Mouse (Mus musculus) stomach, postnatal 0 days (tissue): ENCODE data around the gene Foxs1. TPM values are rescaled to one million over a fixed set of nuclear protein-coding genes. Genes with fewer than 3 reads are reported as not detected.

Experiments used
- ATAC-seq: fragments of 200-750 bp; cut with Nextera tagmentation; 2 replicates; pipeline ENCODE4 v1.8.0; 2017; ENCODE audit not compliant: low FRiP score, low TSS enrichment
- DNase-seq: peaks from one replicate; pipeline ENCODE4 v3.0.0-alpha.2; 2016; ENCODE audit warnings: low spot score
- H3K27ac ChIP-seq: fragments of 300-500 bp; sonication (generic); replicated peaks from 2 replicates; pipeline ENCODE4 v1.5.1; 2014; ENCODE audit warnings: mild to moderate bottlenecking, control low read depth
- H3K27me3 ChIP-seq: fragments of 300-500 bp; sonication (generic); 2 replicates; pipeline ENCODE4 v1.6.1; 2014; ENCODE audit warnings: low read length; ENCODE audit not compliant: control insufficient read depth, insufficient read depth
- H3K36me3 ChIP-seq: fragments of 300-500 bp; sonication (generic); 2 replicates; pipeline ENCODE4 v1.6.1; 2014; ENCODE audit warnings: low read length, mixed read lengths; ENCODE audit not compliant: control insufficient read depth, insufficient read depth
- H3K4me1 ChIP-seq: fragments of 300-500 bp; sonication (generic); replicated peaks from 2 replicates; pipeline ENCODE4 v1.6.1; 2014; ENCODE audit warnings: antibody characterized with exemption; ENCODE audit not compliant: control insufficient read depth, insufficient read depth
- H3K4me2 ChIP-seq: fragments of 300-500 bp; sonication (generic); replicated peaks from 2 replicates; pipeline ENCODE4 v1.6.1; 2014; ENCODE audit warnings: low read depth, mild to moderate bottlenecking, control low read depth, moderate library complexity
- H3K4me3 ChIP-seq: fragments of 300-500 bp; sonication (generic); 2 replicates; pipeline ENCODE4 v1.5.1; 2014; ENCODE audit warnings: low read depth, low read length, control low read depth
- H3K9ac ChIP-seq: fragments of 300-500 bp; sonication (generic); 2 replicates; pipeline ENCODE4 v1.6.1; 2014; ENCODE audit warnings: mild to moderate bottlenecking, low read length, control low read depth, mixed read lengths
- H3K9me3 ChIP-seq: fragments of 300-500 bp; sonication (generic); 2 replicates; pipeline ENCODE4 v1.6.1; 2016; ENCODE audit warnings: low read length; ENCODE audit not compliant: control insufficient read depth
- CTCF ChIP-seq: IDR thresholded peaks from 2 replicates; pipeline ENCODE4 v1.5.1; 2016; ENCODE audit warnings: antibody characterized with exemption, low read depth, mild to moderate bottlenecking, moderate library complexity
- EP300 ChIP-seq: optimal IDR thresholded peaks from 2 replicates; pipeline ENCODE3; 2016; ENCODE audit warnings: antibody characterized with exemption
- WGBS: fragments of 180-500 bp; shearing (Covaris S2); extraction: QIAGEN DNeasy Blood & Tissue Kit; methylation state at CpG from one replicate; pipeline ENCODE4 v1.1.7; 2014; 5-methylcytosine and 5-hydroxymethylcytosine counted together
- polyA plus RNA-seq: library from polyadenylated mRNA; unstranded; fragments of >200 nt; fragmentation: Nextera tagmentation; extraction: Ambion mirVana; gene quantifications from 2 replicates; pipeline ENCODE4 v1.2.1, GENCODE M21; 2015

The Foxs1 gene
- polyA plus RNA-seq, 1 experiment from 2014 or later: 2.6 TPM

- Histone ChIP-seq H3K4me1 (no peaks in the 10 kb centered on the region), H3K27me3 (no peaks in the 10 kb centered on the region), H3K27ac (0 out of 2 replicates have a peak overlapping the region, but pooled peaks have one; percentile 13), H3K4me3 (no peak overlapping the region), H3K9me3 (no peaks in the 10 kb centered on the region), H3K36me3 (no peaks in the 10 kb centered on the region), H3K9ac (no peak overlapping the region), H3K4me2 (no peak overlapping the region)
- TF ChIP-seq CTCF: no peak
- TF ChIP-seq EP300: no peak
- no peak for ATAC-seq
- DNase-seq: no peak
- WGBS: 63% methylated on average over 5 of the region's 5 CpGs
These were observed 28.8 kb downstream of the Foxs1 start for GRCm38 (mm10) chr2:152904127-152904643.

- H3K9me3 ChIP-seq: no peaks in the 10 kb centered on the region
- ATAC-seq (no peak), DNase-seq (no peak)
- H3K36me3 ChIP-seq: no peaks in the 10 kb centered on the region
- no peak overlapping the region for H3K9ac ChIP-seq
- H3K4me1 ChIP-seq: no peaks in the 10 kb centered on the region
- WGBS: 73% methylated on average over 4 of the region's 4 CpGs
- H3K4me2 ChIP-seq: no peak overlapping the region
- H3K4me3 ChIP-seq: no peak overlapping the region
- H3K27ac ChIP-seq: no peak overlapping the region
- TF ChIP-seq EP300 (no peak), CTCF (no peak)
- H3K27me3 ChIP-seq: no peaks in the 10 kb centered on the region
These were observed 29.4 kb downstream of the Foxs1 start for GRCm38 (mm10) chr2:152903586-152903985.

GRCm38 (mm10) chr2:152902658-152903057 is 30.4 kb downstream of the Foxs1 start:
- Histone ChIP-seq H3K4me3 (no peak overlapping the region), H3K4me1 (no peaks in the 10 kb centered on the region), H3K27ac (no peak overlapping the region), H3K9me3 (no peaks in the 10 kb centered on the region), H3K36me3 (no peaks in the 10 kb centered on the region), H3K4me2 (no peak overlapping the region), H3K9ac (no peak overlapping the region), H3K27me3 (no peaks in the 10 kb centered on the region)
- no peak for ATAC-seq
- no peak for DNase-seq
- 32% methylated on average over 3 of the region's 3 CpGs for WGBS
- TF ChIP-seq CTCF (no peak), EP300 (no peak)

GRCm38 (mm10) chr2:152901296-152901695 is 31.7 kb downstream of the Foxs1 start:
- Histone ChIP-seq H3K27me3 (no peaks in the 10 kb centered on the region), H3K4me1 (no peaks in the 10 kb centered on the region), H3K9me3 (no peaks in the 10 kb centered on the region), H3K9ac (no peak overlapping the region), H3K4me3 (no peak overlapping the region), H3K4me2 (no peak overlapping the region), H3K36me3 (no peaks in the 10 kb centered on the region), H3K27ac (no peak overlapping the region)
- ATAC-seq (no peak), DNase-seq (no peak)
- WGBS: 88% methylated on average over 15 of the region's 15 CpGs
- no peak for TF ChIP-seq EP300
- TF ChIP-seq CTCF: no peak

GRCm38 (mm10) chr2:152899011-152899410 is 34.0 kb downstream of the Foxs1 start:
- Histone ChIP-seq H3K27me3 (no peaks in the 10 kb centered on the region), H3K36me3 (peaks cover 6% of the 10 kb centered on the region; the same call in 1 of the 2 replicates), H3K4me3 (no peak overlapping the region), H3K4me2 (no peak overlapping the region), H3K9me3 (no peaks in the 10 kb centered on the region), H3K27ac (no peak overlapping the region), H3K9ac (no peak overlapping the region), H3K4me1 (no peaks in the 10 kb centered on the region)
- no peak for DNase-seq
- no peak for ATAC-seq
- WGBS: 56% methylated on average over 6 of the region's 6 CpGs
- TF ChIP-seq EP300: no peak
- no peak for TF ChIP-seq CTCF

- Histone ChIP-seq H3K27me3 (no peaks in the 10 kb centered on the region), H3K4me1 (no peaks in the 10 kb centered on the region), H3K36me3 (peaks cover 7% of the 10 kb centered on the region), H3K9ac (no peak overlapping the region), H3K4me3 (no peak overlapping the region), H3K9me3 (no peaks in the 10 kb centered on the region), H3K27ac (no peak overlapping the region), H3K4me2 (no peak overlapping the region)
- WGBS: 86% methylated on average over 3 of the region's 3 CpGs
- ATAC-seq (no peak), DNase-seq (no peak)
- TF ChIP-seq CTCF (no peak), EP300 (no peak)
These were observed 36.1 kb downstream of the Foxs1 start for GRCm38 (mm10) chr2:152896926-152897325.
